Mouse (Mus musculus): ENCODE measurements around the gene Ist1. TPM values are rescaled to one million over a fixed set of nuclear protein-coding genes. Genes with fewer than 3 reads are reported as not detected.
A peak's percentile ranks its signal among the peaks of the same experiment; 100 is the strongest.

Gene Ist1
- total RNA-seq, 2 experiments from 2014 or later = 85.9 to 89.9 TPM

GRCm38 (mm10) chr8:109687248-109687647 lies 5.8 kb downstream of the Ist1 start:
- intact Hi-C loops (cut with DNase I) = no loop called here
- no peak for DNase-seq

GRCm38 (mm10) chr8:109682120-109682519 lies 10.9 kb downstream of the Ist1 start:
- DNase-seq = no peak
- intact Hi-C loops (cut with DNase I) = no loop called here

- intact Hi-C loops (cut with DNase I) = no loop called here
- no peak for DNase-seq
Observed at GRCm38 (mm10) chr8:109681535-109681934, 11.5 kb downstream of the Ist1 start.

- intact Hi-C loops (cut with DNase I) = no loop called here
- DNase-seq = no peak
Observed at GRCm38 (mm10) chr8:109675896-109676643, 17.0 kb downstream of the Ist1 start.

GRCm38 (mm10) chr8:109673596-109673995 lies 19.5 kb downstream of the Ist1 start:
- DNase-seq = no peak
- intact Hi-C loops (cut with DNase I) = no loop called here

- intact Hi-C loops (cut with DNase I) = no loop called here
- DNase-seq = no peak
Observed at GRCm38 (mm10) chr8:109672656-109673055, 20.4 kb downstream of the Ist1 start.

- no peak for DNase-seq
- intact Hi-C loops (cut with DNase I) = no loop called here
Observed at GRCm38 (mm10) chr8:109666616-109667015, 26.4 kb downstream of the Ist1 start.

- intact Hi-C loops (cut with DNase I) = no loop called here
- DNase-seq = no peak
Observed at GRCm38 (mm10) chr8:109662328-109662727, 30.7 kb downstream of the Ist1 start.

- intact Hi-C loops (cut with DNase I) = no loop called here
- no peak for DNase-seq
Observed at GRCm38 (mm10) chr8:109656860-109657259, 36.2 kb downstream of the Ist1 start.

GRCm38 (mm10) chr8:109650801-109651200 lies 42.3 kb downstream of the Ist1 start:
- intact Hi-C loops (cut with DNase I) = no loop called here
- DNase-seq = peak; percentile 59

GRCm38 (mm10) chr8:109648469-109648868 lies 44.6 kb downstream of the Ist1 start:
- intact Hi-C loops (cut with DNase I) = no loop called here
- no peak for DNase-seq

GRCm38 (mm10) chr8:109647331-109647730 lies 45.7 kb downstream of the Ist1 start:
- DNase-seq = no peak
- intact Hi-C loops (cut with DNase I) = no loop called here

- intact Hi-C loops (cut with DNase I) = no loop called here
- no peak for DNase-seq
Observed at GRCm38 (mm10) chr8:109641236-109641635, 51.8 kb downstream of the Ist1 start.

- intact Hi-C loops (cut with DNase I) = no loop called here
- no peak for DNase-seq
Observed at GRCm38 (mm10) chr8:109640410-109640809, 52.6 kb downstream of the Ist1 start.

GRCm38 (mm10) chr8:109638851-109639250 lies 54.2 kb downstream of the Ist1 start:
- no peak for DNase-seq
- intact Hi-C loops (cut with DNase I) = no loop called here

- intact Hi-C loops (cut with DNase I) = no loop called here
- DNase-seq = no peak
Observed at GRCm38 (mm10) chr8:109635146-109635545, 57.9 kb downstream of the Ist1 start.

- intact Hi-C loops (cut with DNase I) = no loop called here
- no peak for DNase-seq
Observed at GRCm38 (mm10) chr8:109632498-109632897, 60.6 kb downstream of the Ist1 start.

GRCm38 (mm10) chr8:109628638-109629037 lies 64.4 kb downstream of the Ist1 start:
- no peak for DNase-seq
- intact Hi-C loops (cut with DNase I) = no loop called here

Other genes with a start within 250 kb of the Ist1 start
- gene Pmfbp1, start 199.2 kb downstream of the Ist1 start, total RNA-seq (2021) = under 1 TPM in 1 of 2 experiments, not detected in 1; 0.12 TPM
- 10 to 100 TPM; 25.9 to 26.6 TPM for gene Dhx38, start 127.4 kb downstream of the Ist1 start, total RNA-seq (2021)
- 1 to 10 TPM; 8.7 to 9.2 TPM for gene Txnl4b, start 127.4 kb downstream of the Ist1 start, total RNA-seq (2021)
- gene Hp, start 114.1 kb downstream of the Ist1 start, total RNA-seq (2021) = under 1 TPM in 1 of 2 experiments, not detected in 1; 0.60 TPM
- 10 to 100 TPM; 19.0 to 19.9 TPM for gene Dhodh, start 84.6 kb downstream of the Ist1 start, total RNA-seq (2021)
- under 1 TPM; 0.26 to 0.64 TPM for gene Pkd1l3, start 78.7 kb downstream of the Ist1 start, total RNA-seq (2021)
- gene Zfp821, start 12.3 kb upstream of the Ist1 start, total RNA-seq (2021) = 10 to 100 TPM; 89.8 to 90.5 TPM
- gene Atxn1l, start 44.5 kb upstream of the Ist1 start, total RNA-seq (2021) = 10 to 100 TPM; 28.7 to 34.0 TPM
- gene Ap1g1, start 85.3 kb upstream of the Ist1 start, total RNA-seq (2021) = 100 to 1,000 TPM; 110 to 116 TPM
- 10 to 100 TPM; 28.2 to 31.7 TPM for gene Phlpp2, start 175.3 kb upstream of the Ist1 start, total RNA-seq (2021)